9 mouse cellular contexts compared by ENCODE assay signal in the genomic region with DNA sequence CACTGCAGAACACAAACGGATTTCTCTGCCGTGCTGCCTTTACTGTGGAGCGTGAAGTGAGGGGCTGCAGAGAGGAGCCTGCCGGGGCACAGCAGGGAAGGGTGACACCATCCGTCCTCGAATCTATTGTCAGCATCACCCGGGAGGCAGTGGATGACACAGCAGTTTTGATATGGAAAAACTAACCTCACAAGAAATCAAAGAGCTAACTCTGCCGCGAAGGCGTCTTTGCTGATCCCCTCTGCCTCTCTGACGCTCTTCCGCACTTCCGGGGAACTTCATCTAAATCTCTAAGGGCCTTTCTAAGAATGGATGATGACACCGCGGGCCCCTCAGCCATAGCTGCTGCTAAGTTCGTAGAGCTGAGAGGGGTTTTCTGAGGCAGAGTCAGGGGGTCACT. TPM values are rescaled to one million over a fixed set of nuclear protein-coding genes. Genes with fewer than 3 reads are reported as not detected.
DNase-seq lines count a peak whose midpoint lies in the region; ATAC-seq lines count a peak whose summit lies in the region.
"Had no signal": no experiment of that assay in that cellular context is flagged by ENCODE, and none has a peak within 500 bp of the region (broad histone marks: within the 10 kb centered on the region; RNA-seq: fewer than 3 reads in every experiment).

No protein-coding gene starts in this region.

- no peak for ATAC-seq in heart, embryonic 12.5 days (ENCODE audit: insufficient number of reproducible peaks, low FRiP score)
- peak; percentile 9; the same call in 1 of the 2 replicates for ATAC-seq in common myeloid progenitor, adult 5-6 weeks (replicated peaks; ENCODE audit: low read depth, poor library complexity, severe bottlenecking)
- ATAC-seq in neural tube, embryonic 15.5 days (ENCODE audit: low FRiP score), result no peak

- H3K27ac ChIP-seq in heart, embryonic 12.5 days (ENCODE audit: poor library complexity, severe bottlenecking), result no peak overlapping the region
- H3K27ac ChIP-seq in limb, embryonic 10.5 days, result no peak overlapping the region
- H3K27ac ChIP-seq in neural tube, embryonic 15.5 days (replicated peaks), result no peak overlapping the region
- H3K27ac ChIP-seq: liver, embryonic 14.5 days had no signal

- H3K9ac ChIP-seq in heart, embryonic 12.5 days, result peak overlapping the region; percentile 45; the same call in 1 of the 2 replicates
- H3K9ac ChIP-seq in neural tube, embryonic 15.5 days (replicated peaks), result peak overlapping the region; percentile 31; the same call in 1 of the 2 replicates
- H3K9ac ChIP-seq: liver, embryonic 14.5 days had no signal

- H3K4me2 ChIP-seq in heart, embryonic 12.5 days, result peak overlapping the region; percentile 60
- peak overlapping the region; percentile 51 for H3K4me2 ChIP-seq in neural tube, embryonic 15.5 days

- H3K36me3 ChIP-seq in heart, embryonic 12.5 days, result no peaks in the 10 kb centered on the region
- no peaks in the 10 kb centered on the region for H3K36me3 ChIP-seq in limb, embryonic 10.5 days
- H3K36me3 ChIP-seq in neural tube, embryonic 15.5 days, result no peaks in the 10 kb centered on the region

- no peaks in the 10 kb centered on the region for H3K27me3 ChIP-seq in heart, embryonic 12.5 days (replicated peaks)
- peaks cover 20% of the 10 kb centered on the region for H3K27me3 ChIP-seq in limb, embryonic 10.5 days (ENCODE audit: low read depth, poor library complexity, severe bottlenecking)
- no peaks in the 10 kb centered on the region for H3K27me3 ChIP-seq in neural tube, embryonic 15.5 days (replicated peaks)

- peak overlapping the region; percentile 28 for H3K4me3 ChIP-seq in heart, embryonic 12.5 days
- H3K4me3 ChIP-seq in limb, embryonic 10.5 days, result peak overlapping the region; percentile 28
- peak overlapping the region; percentile 23; the same call in 1 of the 2 replicates for H3K4me3 ChIP-seq in neural tube, embryonic 15.5 days (replicated peaks)

- whole genome bisulfite sequencing in heart, embryonic 12.5 days, result 3% methylated on average over 16 of the region's 16 CpGs
- 4% methylated on average over 16 of the region's 16 CpGs for WGBS in limb, embryonic 10.5 days
- 2% methylated on average over 16 of the region's 16 CpGs for WGBS in neural tube, embryonic 15.5 days

- intact Hi-C loops in heart, postnatal 10 days (cut with DNase I), result no loop called here

- DNase-seq in heart, postnatal 10 days, result no peak
- DNase-seq in limb, embryonic 10.5 days (ENCODE audit: low spot score), result no peak
- no peak for DNase-seq in right cerebral cortex, postnatal 10 days (ENCODE audit: low spot score in 2 of 2)
- DNase-seq in urinary bladder, adult 2 months (ENCODE audit: low spot score), result no peak
- no peak for DNase-seq in lung, postnatal 36 days

- peaks cover 33% of the 10 kb centered on the region for H3K4me1 ChIP-seq in heart, embryonic 12.5 days (replicated peaks)
- H3K4me1 ChIP-seq in limb, embryonic 10.5 days, result peaks cover 34% of the 10 kb centered on the region
- H3K4me1 ChIP-seq in neural tube, embryonic 15.5 days, result peaks cover 32% of the 10 kb centered on the region

- H3K9me3 ChIP-seq in heart, embryonic 12.5 days (replicated peaks), result no peaks in the 10 kb centered on the region
- H3K9me3 ChIP-seq in limb, embryonic 10.5 days (replicated peaks), result no peaks in the 10 kb centered on the region
- H3K9me3 ChIP-seq in neural tube, embryonic 15.5 days (replicated peaks), result no peaks in the 10 kb centered on the region

RNA-seq across cellular contexts. Expression of gene Ubl3, which starts 2.1 kb away (rescaled TPM):
- polyA plus RNA-seq in heart, embryonic 12.5 days (2016; fragmentation: Nextera tagmentation; extraction: Ambion mirVana), result 69.1 and 70.4 TPM in 2 replicates
- 10 to 100 TPM; 80.1 to 96.8 TPM for total RNA-seq in heart, postnatal 10 days (2021)
- 23.9 and 25.3 TPM in 2 replicates for total RNA-seq in common myeloid progenitor, adult 5-6 weeks (2017)
- 39.8 and 41.4 TPM in 2 replicates for polyA plus RNA-seq in limb, embryonic 10.5 days (2016; fragmentation: Nextera tagmentation; extraction: Ambion mirVana)
- 98.3 and 98.4 TPM in 2 replicates for polyA plus RNA-seq in neural tube, embryonic 15.5 days (2015; fragmentation: Nextera tagmentation; extraction: Ambion mirVana)
- 50.8 and 66.5 TPM in 2 replicates for polyA plus RNA-seq in urinary bladder, adult 2 months (2012; rRNA removed)
